Mouse (Mus musculus) testis, adult 2 months (tissue): ENCODE data around the gene Il18.

Experiments used
- CTCF ChIP-seq: fragments of 200-500 bp; IDR thresholded peaks from 2 replicates; pipeline ENCODE4 v1.5.1; 2012; ENCODE audit warnings: low read depth, mild to moderate bottlenecking, inconsistent platforms, low read length, moderate library complexity; ENCODE audit not compliant: control insufficient read depth, insufficient read depth, insufficient replicate concordance
- POLR2A ChIP-seq: fragments of 200-500 bp; IDR thresholded peaks from 2 replicates; pipeline ENCODE4 v1.6.1; 2012; ENCODE audit warnings: low read depth, mild to moderate bottlenecking, inconsistent platforms, low read length, moderate library complexity; ENCODE audit not compliant: control insufficient read depth

GRCm38 (mm10) chr9:50616161-50616560, 61.5 kb downstream of the Il18 start:
- TF ChIP-seq CTCF (no peak), POLR2A (no peak)
